Mouse (Mus musculus) hindbrain, embryonic 10.5 days (tissue): ENCODE data around the gene Arl6ip5. TPM values are rescaled to one million over a fixed set of nuclear protein-coding genes. Genes with fewer than 3 reads are reported as not detected.
A peak's percentile ranks its signal among the peaks of the same experiment; 100 is the strongest.
"Not testable (repeated sequence)": the region's sequence is repeated elsewhere in the genome, so short reads cannot be mapped to it uniquely, and the experiment has no call there.

Experiments used
- DNase-seq: peaks from one replicate; pipeline ENCODE4 v3.0.0-alpha.2; 2017; ENCODE audit warnings: low spot score
- H3K27ac ChIP-seq: fragments of 300-500 bp; sonication (generic); 2 replicates; pipeline ENCODE4 v1.5.1; 2016; ENCODE audit warnings: mild to moderate bottlenecking, moderate library complexity
- H3K27me3 ChIP-seq: fragments of 300-500 bp; sonication (generic); 2 replicates; pipeline ENCODE4 v1.6.1; 2016; ENCODE audit warnings: mild to moderate bottlenecking; ENCODE audit not compliant: poor library complexity, insufficient read depth, severe bottlenecking
- H3K36me3 ChIP-seq: fragments of 300-500 bp; sonication (generic); 2 replicates; pipeline ENCODE4 v1.6.1; 2016; ENCODE audit warnings: mild to moderate bottlenecking, moderate library complexity
- H3K4me1 ChIP-seq: fragments of 300-500 bp; sonication (generic); replicated peaks from 2 replicates; pipeline ENCODE4 v1.6.1; 2016; ENCODE audit warnings: mild to moderate bottlenecking
- H3K4me3 ChIP-seq: fragments of 300-500 bp; sonication (generic); 2 replicates; pipeline ENCODE4 v1.5.1; 2016; ENCODE audit warnings: mild to moderate bottlenecking, moderate library complexity
- H3K9me3 ChIP-seq: fragments of 300-500 bp; sonication (generic); 2 replicates; pipeline ENCODE4 v1.6.1; 2016; ENCODE audit warnings: mild to moderate bottlenecking, moderate library complexity
- WGBS: fragments of 180-500 bp; shearing (Covaris S2); methylation state at CpG from one replicate; pipeline ENCODE4 v1.1.7; 2016; 5-methylcytosine and 5-hydroxymethylcytosine counted together
- polyA plus RNA-seq: library from polyadenylated mRNA; unstranded; fragments of >200 nt; fragmentation: Nextera tagmentation; extraction: Ambion mirVana; gene quantifications from 2 replicates; pipeline ENCODE4 v1.2.1, GENCODE M21; 2016

Arl6ip5 gene
- polyA plus RNA-seq, 1 experiment from 2014 or later, result 65.4 TPM

DNA sequence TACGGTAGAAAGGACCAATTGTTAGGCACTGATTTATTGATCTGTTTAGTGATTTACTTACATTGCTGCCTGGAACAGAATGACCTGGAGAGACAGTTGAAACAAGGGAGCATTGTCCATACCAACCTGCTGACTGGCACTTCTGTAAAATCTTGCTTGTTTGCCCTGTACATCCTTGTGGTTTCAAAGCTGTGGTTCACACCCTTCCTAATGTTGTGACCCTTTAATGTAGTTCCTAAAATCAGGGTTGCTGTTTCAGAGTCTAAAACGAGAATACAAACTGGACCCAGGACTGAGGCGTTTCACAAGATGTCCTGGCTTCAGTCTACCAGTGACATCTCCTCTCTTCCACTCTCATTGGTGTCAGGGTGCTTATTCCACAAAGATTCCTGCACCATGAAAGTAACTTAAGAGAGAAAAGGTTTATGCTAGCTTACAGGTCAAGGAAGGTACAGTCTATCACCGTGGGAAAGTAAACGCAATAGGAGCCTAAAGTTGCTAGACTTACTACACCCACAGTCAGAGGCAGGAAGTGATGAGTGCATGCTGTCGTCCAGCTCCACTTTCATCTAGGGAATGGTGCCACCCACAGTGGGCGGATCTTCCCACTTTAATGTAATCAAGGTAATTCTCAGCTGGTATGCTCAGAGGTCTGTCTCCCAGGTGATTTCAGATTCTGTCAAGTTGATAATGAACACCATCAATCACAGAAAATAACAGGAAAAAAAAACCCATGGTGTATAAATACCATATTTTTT lies 24.6 kb downstream of the Arl6ip5 start:
- H3K27ac ChIP-seq, result no peak overlapping the region
- 0 out of 2 replicates have a peak, but pooled peaks cover 5% of the 10 kb centered on the region for H3K9me3 ChIP-seq
- H3K27me3 ChIP-seq, result no peaks in the 10 kb centered on the region
- no peaks in the 10 kb centered on the region for H3K4me1 ChIP-seq
- peaks cover 23% of the 10 kb centered on the region for H3K36me3 ChIP-seq
- no peak overlapping the region for H3K4me3 ChIP-seq
- 88% methylated on average over 7 of the region's 7 CpGs for WGBS
- no peak for DNase-seq

GRCm38 (mm10) chr6:97236088-97236487 lies 25.6 kb downstream of the Arl6ip5 start:
- peaks cover 15% of the 10 kb centered on the region for H3K36me3 ChIP-seq
- H3K4me3 ChIP-seq, result no peak overlapping the region
- 97% methylated on average over 5 of the region's 5 CpGs for WGBS
- 0 out of 2 replicates have a peak, but pooled peaks cover 5% of the 10 kb centered on the region for H3K9me3 ChIP-seq
- no peaks in the 10 kb centered on the region for H3K4me1 ChIP-seq
- H3K27ac ChIP-seq, result no peak overlapping the region
- no peaks in the 10 kb centered on the region for H3K27me3 ChIP-seq
- DNase-seq, result no peak

DNA sequence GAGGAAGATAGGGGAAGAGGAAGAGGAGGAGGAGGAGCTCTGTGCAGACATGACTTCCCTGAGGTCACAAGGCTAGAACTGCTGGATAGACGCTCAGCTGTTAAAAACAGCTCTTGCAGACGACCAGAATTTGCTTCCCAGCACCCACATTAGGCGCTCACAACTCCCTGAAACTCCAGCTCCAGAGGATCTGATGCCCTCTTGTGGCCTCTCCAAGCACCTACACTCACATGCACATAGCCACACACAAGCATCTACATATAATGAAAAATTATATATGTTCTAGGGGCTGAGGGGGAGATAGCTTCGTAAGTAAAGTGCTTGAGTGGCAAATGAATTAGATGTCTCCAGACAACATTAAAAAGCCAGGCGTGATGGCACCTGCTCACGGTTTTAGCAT lies 28.9 kb downstream of the Arl6ip5 start:
- H3K36me3 ChIP-seq, result 0 out of 2 replicates have a peak, but pooled peaks cover 1% of the 10 kb centered on the region
- 89% methylated on average over 6 of the region's 6 CpGs for WGBS
- H3K9me3 ChIP-seq, result 0 out of 2 replicates have a peak, but pooled peaks cover 5% of the 10 kb centered on the region
- no peak for DNase-seq
- H3K27me3 ChIP-seq, result no peaks in the 10 kb centered on the region
- H3K4me3 ChIP-seq, result no peak overlapping the region
- H3K4me1 ChIP-seq, result no peaks in the 10 kb centered on the region
- no peak overlapping the region for H3K27ac ChIP-seq

DNA sequence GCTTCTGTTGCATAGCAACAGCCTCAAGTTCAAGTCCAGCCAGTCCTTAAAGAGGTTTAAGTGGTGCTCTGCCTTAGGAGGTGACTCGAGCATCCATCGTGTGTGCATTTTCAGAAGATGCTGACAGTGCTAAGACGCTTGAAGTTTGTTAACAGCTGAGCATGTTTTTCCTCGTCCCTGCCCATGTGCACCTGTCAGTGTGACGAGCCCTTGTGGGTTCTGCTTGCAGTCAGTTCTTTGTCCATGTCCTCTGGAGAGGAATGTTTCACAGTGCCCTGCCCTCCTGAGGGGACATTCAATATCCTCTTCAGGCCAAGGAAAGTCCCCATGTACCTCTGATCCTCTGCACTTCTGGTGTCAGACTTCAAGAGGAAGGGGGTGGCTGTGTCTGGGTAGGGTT lies 29.6 kb downstream of the Arl6ip5 start:
- DNase-seq, result no peak
- 82% methylated on average over 5 of the region's 5 CpGs for WGBS
- H3K27ac ChIP-seq, result no peak overlapping the region
- H3K36me3 ChIP-seq, result no peaks in the 10 kb centered on the region
- no peak overlapping the region for H3K4me3 ChIP-seq
- no peaks in the 10 kb centered on the region for H3K4me1 ChIP-seq
- H3K9me3 ChIP-seq, result 0 out of 2 replicates have a peak, but pooled peaks cover 5% of the 10 kb centered on the region
- no peaks in the 10 kb centered on the region for H3K27me3 ChIP-seq

- H3K9me3 ChIP-seq, result 0 out of 2 replicates have a peak, but pooled peaks cover 5% of the 10 kb centered on the region
- no peaks in the 10 kb centered on the region for H3K27me3 ChIP-seq
- H3K4me1 ChIP-seq, result no peaks in the 10 kb centered on the region
- H3K4me3 ChIP-seq, result no peak overlapping the region
- H3K27ac ChIP-seq, result no peak overlapping the region
- no peaks in the 10 kb centered on the region for H3K36me3 ChIP-seq
- DNase-seq, result no peak
- 93% methylated on average over 4 of the region's 4 CpGs for WGBS
Measured at GRCm38 (mm10) chr6:97242522-97242921, 32.0 kb downstream of the Arl6ip5 start.

- Histone ChIP-seq H3K36me3 (no peaks in the 10 kb centered on the region), H3K27me3 (no peaks in the 10 kb centered on the region), H3K4me3 (no peak overlapping the region), H3K27ac (no peak overlapping the region), H3K4me1 (no peaks in the 10 kb centered on the region), H3K9me3 (no peaks in the 10 kb centered on the region)
- no peak for DNase-seq
Measured at GRCm38 (mm10) chr6:97245200-97245599, 34.7 kb downstream of the Arl6ip5 start.

DNA sequence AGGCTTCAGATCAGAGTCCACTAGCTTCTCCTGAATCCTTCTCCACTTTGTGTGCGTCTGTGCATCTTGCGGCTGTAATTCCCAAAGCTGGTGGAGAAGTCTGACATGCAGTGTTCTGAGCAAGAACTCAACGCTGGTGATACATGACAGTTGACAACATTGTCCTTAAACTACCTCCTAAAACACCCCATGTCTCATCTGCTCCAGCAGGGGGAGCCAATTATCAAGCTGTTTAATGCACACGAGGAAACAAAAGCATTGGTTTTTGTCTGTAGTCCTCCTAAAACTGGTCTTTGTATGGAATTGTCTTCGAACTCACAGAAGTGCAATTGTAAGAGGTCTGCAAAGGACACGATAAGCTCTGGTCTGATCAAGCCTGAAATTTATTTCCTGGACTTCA lies 40.5 kb downstream of the Arl6ip5 start:
- peak; percentile 30 for DNase-seq
- WGBS, result 54% methylated on average over 6 of the region's 6 CpGs
- H3K27me3 ChIP-seq, result no peaks in the 10 kb centered on the region
- H3K4me1 ChIP-seq, result no peaks in the 10 kb centered on the region
- no peak overlapping the region for H3K27ac ChIP-seq
- H3K9me3 ChIP-seq, result no peaks in the 10 kb centered on the region
- H3K36me3 ChIP-seq, result no peaks in the 10 kb centered on the region
- no peak overlapping the region for H3K4me3 ChIP-seq

DNA sequence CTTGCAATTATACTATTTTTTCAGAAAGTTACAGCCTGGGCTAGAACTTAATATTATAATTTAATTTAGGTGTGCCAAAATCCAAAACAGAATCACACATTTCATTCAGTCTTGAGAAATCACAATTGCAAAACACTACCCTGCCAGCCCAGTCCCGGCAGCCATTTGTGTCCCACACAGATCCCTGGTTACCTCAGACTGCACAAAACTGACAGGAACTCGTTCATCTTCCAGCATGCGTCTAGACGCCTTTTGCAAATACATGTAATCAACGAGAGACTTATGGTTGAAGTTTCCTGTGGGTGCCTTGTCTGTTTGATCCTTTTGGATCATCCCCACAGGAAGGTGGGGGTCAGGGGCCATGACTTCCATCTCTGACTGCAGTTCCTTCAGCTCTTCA lies 41.6 kb downstream of the Arl6ip5 start:
- H3K4me1 ChIP-seq, result no peaks in the 10 kb centered on the region
- no peak overlapping the region for H3K27ac ChIP-seq
- WGBS, result 80% methylated on average over 5 of the region's 5 CpGs
- H3K9me3 ChIP-seq, result no peaks in the 10 kb centered on the region
- no peak for DNase-seq
- no peaks in the 10 kb centered on the region for H3K36me3 ChIP-seq
- no peaks in the 10 kb centered on the region for H3K27me3 ChIP-seq
- H3K4me3 ChIP-seq, result no peak overlapping the region

DNA sequence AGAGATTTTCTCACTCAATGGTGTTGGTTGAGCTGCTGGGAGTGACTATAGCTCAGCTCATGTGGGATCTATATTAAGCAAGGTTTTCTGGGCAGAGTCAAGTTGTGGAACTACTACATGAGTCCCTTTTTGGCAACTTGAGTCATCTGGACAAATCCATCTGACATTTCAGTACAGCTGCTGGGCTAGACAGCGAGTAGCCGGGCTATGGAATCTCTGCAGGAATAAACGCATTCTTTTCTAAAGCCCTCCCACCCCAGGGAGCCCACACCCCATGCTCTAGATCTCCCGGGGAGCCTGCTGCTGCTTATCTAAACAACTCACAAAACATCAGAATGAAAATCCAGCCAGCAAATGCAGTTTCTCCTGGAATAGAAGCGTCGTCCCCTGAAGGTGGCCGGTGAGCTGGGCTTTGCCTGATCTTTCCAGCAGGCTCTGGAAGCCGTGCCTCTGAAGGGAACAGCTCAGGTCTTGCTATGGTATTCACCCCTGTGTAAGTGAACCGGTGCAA lies 42.3 kb downstream of the Arl6ip5 start, which contains the start of gene Lmod3:
Lmod3 (minus strand) TSS at position 49 of the 511 bp plus-strand sequence.
- WGBS, result 34% methylated on average over 9 of the region's 9 CpGs
- Histone ChIP-seq H3K27ac (no peak within 1 kb of the TSS), H3K9me3 (no peaks in the 10 kb centered on the region), H3K4me1 (no peaks in the 10 kb centered on the region), H3K4me3 (no peak within 1 kb of the TSS), H3K36me3 (no peaks in the 10 kb centered on the region), H3K27me3 (no peaks in the 10 kb centered on the region)
- no peak for DNase-seq

- 91% methylated on average over 1 of the region's 1 CpGs for whole genome bisulfite sequencing
- H3K9me3 ChIP-seq, result no peaks in the 10 kb centered on the region
- H3K4me3 ChIP-seq, result no peak overlapping the region
- no peaks in the 10 kb centered on the region for H3K4me1 ChIP-seq
- H3K27ac ChIP-seq, result no peak overlapping the region
- DNase-seq, result no peak
- H3K36me3 ChIP-seq, result no peaks in the 10 kb centered on the region
- H3K27me3 ChIP-seq, result no peaks in the 10 kb centered on the region
Measured at GRCm38 (mm10) chr6:97258489-97258888, 48.0 kb downstream of the Arl6ip5 start.

- H3K27ac ChIP-seq, H3K27me3 ChIP-seq, H3K4me1 ChIP-seq, DNase-seq, H3K36me3 ChIP-seq, H3K9me3 ChIP-seq, H3K4me3 ChIP-seq: not testable (repeated sequence)
- 93% methylated on average over 2 of the region's 2 CpGs for WGBS
Measured at GRCm38 (mm10) chr6:97259926-97260325, 49.4 kb downstream of the Arl6ip5 start.

DNA sequence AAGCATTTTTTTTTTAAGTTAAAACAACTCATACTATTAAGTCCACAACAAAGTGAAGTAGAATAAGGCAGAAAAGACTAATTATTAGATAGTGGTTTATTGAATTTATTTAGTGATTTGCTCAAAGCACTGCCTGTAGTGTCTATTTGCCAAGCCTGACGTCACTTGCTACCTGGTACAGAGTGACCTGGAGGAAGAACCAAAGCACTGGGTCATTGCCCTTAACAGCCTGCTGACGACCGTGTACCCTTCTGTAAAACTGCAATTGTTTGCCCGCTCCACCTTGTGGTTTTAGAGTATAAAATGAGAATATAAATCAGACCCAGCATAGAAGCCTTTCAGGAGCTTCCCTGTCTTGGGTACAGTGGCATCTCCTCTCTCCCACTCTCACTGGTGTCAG lies 51.7 kb downstream of the Arl6ip5 start:
- H3K4me1 ChIP-seq, result no peaks in the 10 kb centered on the region
- H3K27ac ChIP-seq, result no peak overlapping the region
- WGBS, result 75% methylated on average over 4 of the region's 4 CpGs
- H3K36me3 ChIP-seq, result no peaks in the 10 kb centered on the region
- H3K9me3 ChIP-seq, result no peaks in the 10 kb centered on the region
- no peak overlapping the region for H3K4me3 ChIP-seq
- H3K27me3 ChIP-seq, result no peaks in the 10 kb centered on the region
- no peak for DNase-seq

DNA sequence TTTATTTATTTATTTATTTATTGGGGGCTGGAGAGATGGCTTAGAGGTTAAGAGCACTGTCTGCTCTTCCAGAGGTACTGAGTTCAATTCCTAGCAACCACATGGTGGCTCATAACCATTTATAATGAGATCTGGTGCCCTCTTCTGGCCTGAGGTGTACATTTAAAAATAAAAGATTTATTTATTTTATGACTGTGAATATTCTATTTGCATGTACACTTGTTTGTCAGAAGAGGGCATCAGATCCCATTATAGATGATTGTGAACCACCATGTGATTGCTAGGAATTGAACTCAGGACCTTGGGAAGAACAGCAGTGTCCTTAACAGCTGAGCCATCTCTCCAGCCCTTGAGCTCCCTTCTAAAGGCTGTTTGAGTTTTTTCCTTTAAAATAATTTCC lies 53.3 kb downstream of the Arl6ip5 start:
- DNase-seq, H3K9me3 ChIP-seq, H3K4me3 ChIP-seq, H3K27me3 ChIP-seq, H3K27ac ChIP-seq, H3K4me1 ChIP-seq, H3K36me3 ChIP-seq: not testable (repeated sequence)
